Mouse (Mus musculus) mouse trophoblast stem cell (cell line): ENCODE measurements around the gene Rfk.

Experiments
- in situ Hi-C, 2 experiments: fragments of 300-500 bp; cut with MseI, MboI; formaldehyde crosslinking; loops; 2 replicates in 1 of 2; 3 replicates in 1 of 2; pipeline ENCODE4 v1.15.1; 2025

Rfk gene

DNA sequence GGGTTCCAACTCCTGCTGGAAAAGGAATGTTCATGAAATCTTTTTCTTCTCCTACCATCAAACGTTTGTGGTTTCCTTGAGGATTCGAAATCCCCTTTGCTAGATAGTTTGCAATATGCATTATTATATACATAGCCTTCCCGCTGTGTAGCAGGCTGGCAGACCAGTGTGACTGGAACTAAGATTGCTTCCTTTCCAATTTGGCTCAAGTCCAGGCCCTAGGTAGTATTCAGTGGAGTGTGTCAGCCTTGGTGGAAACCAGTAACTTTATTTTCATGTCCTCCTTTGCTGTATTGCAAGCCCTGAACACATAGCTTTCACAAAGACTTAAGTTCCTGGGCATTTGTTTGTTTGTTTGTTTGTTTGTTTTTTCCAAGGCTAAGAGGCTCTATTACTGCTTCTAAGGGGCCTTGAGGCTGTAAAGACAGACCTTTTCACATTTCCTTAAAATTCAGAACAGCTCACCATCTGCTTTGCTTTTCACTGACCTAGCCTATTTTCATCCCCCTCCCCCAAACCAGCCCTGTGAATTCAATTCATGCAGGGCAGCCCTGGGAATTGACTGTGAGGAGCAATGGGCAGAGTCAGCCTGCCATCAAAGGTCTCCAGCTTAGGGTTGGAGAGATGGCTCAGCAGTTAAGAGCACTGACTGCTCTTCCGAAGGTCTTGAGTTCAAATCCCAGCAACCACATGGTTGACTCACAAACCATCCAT is 45.8 kb downstream of the Rfk start:
- in situ Hi-C loops: no loop called here

DNA sequence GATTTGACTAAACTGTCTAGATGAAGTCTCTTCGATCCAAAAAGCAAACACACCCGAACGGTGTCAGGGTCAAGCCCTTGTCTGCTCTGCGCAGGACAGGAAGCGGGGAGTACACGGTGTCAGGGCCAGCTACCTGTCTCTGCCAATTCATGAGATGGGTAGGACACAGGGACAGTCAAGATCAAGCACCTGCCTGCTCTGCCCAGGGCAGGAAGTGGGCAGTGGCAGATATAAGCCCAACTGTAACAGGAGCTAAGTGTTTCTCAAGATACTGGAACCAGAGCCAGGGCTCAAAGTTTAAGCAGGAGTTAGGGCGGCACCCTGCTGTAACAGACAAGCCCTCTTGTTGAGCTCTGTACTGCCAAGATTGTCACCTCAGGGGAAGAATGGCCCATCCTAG is 49.7 kb downstream of the Rfk start:
- in situ Hi-C loops: no loop called here
